Mouse (Mus musculus): ENCODE measurements around the gene Ube2l3. TPM values are rescaled to one million over a fixed set of nuclear protein-coding genes. Genes with fewer than 3 reads are reported as not detected.
"Not testable (repeated sequence)": the region's sequence is repeated elsewhere in the genome, so short reads cannot be mapped to it uniquely, and the experiment has no call there.

Ube2l3 gene
- polyA plus RNA-seq, 1 experiment: 129 TPM

- no peak for TF ChIP-seq CTCF (IDR thresholded peaks at IDR 0.05; ENCODE audit: extremely low read depth, insufficient read depth, low read length)
- TF ChIP-seq POLR2A (IDR thresholded peaks at IDR 0.05; ENCODE audit: extremely low read depth, insufficient read depth, low read length): no peak
- peaks cover 4% of the 10 kb centered on the region; the same call in 1 of the 2 replicates for H3K4me1 ChIP-seq (ENCODE audit: control insufficient read depth, insufficient read depth, low read length)
- H3K4me3 ChIP-seq (ENCODE audit: insufficient read depth, low read length): peak overlapping the region; percentile 96
- H3K27ac ChIP-seq (ENCODE audit: insufficient read depth, low read length): peak overlapping the region; percentile 98
Observed at GRCm38 (mm10) chr16:17233702-17234498, 31.5 kb upstream of the Ube2l3 start.

- peaks cover 4% of the 10 kb centered on the region; the same call in 1 of the 2 replicates for H3K4me1 ChIP-seq (ENCODE audit: control insufficient read depth, insufficient read depth, low read length)
- peak within 1 kb of the TSS; percentile 96 for H3K4me3 ChIP-seq (ENCODE audit: insufficient read depth, low read length)
- peak within 1 kb of the TSS; percentile 98 for H3K27ac ChIP-seq (ENCODE audit: insufficient read depth, low read length)
- TF ChIP-seq CTCF (IDR thresholded peaks at IDR 0.05; ENCODE audit: extremely low read depth, insufficient read depth, low read length) (no peak), POLR2A (IDR thresholded peaks at IDR 0.05; ENCODE audit: extremely low read depth, insufficient read depth, low read length) (peak; percentile 61; the same call in 1 of the 2 replicates)
Observed at GRCm38 (mm10) chr16:17232794-17233701, 30.6 kb upstream of the Ube2l3 start, which contains the start of gene Hic2. Hic2 (plus strand) TSS chr16:17233572.

GRCm38 (mm10) chr16:17231523-17231922 lies 29.1 kb upstream of the Ube2l3 start:
- H3K4me1 ChIP-seq (ENCODE audit: control insufficient read depth, insufficient read depth, low read length); H3K4me3 ChIP-seq (ENCODE audit: insufficient read depth, low read length); H3K27ac ChIP-seq (ENCODE audit: insufficient read depth, low read length): not testable (repeated sequence)

GRCm38 (mm10) chr16:17226496-17226895 lies 24.0 kb upstream of the Ube2l3 start:
- H3K27ac ChIP-seq (ENCODE audit: insufficient read depth, low read length): no peak overlapping the region

GRCm38 (mm10) chr16:17225584-17225983 lies 23.1 kb upstream of the Ube2l3 start:
- H3K4me1 ChIP-seq (ENCODE audit: control insufficient read depth, insufficient read depth, low read length): no peaks in the 10 kb centered on the region
- no peak for TF ChIP-seq CTCF (IDR thresholded peaks at IDR 0.05; ENCODE audit: extremely low read depth, insufficient read depth, low read length)
- TF ChIP-seq POLR2A (IDR thresholded peaks at IDR 0.05; ENCODE audit: extremely low read depth, insufficient read depth, low read length): no peak
- H3K4me3 ChIP-seq (ENCODE audit: insufficient read depth, low read length): no peak overlapping the region
- H3K27ac ChIP-seq (ENCODE audit: insufficient read depth, low read length): no peak overlapping the region

More at GRCm38 (mm10) chr16:17226496-17226895, 24.0 kb upstream of the Ube2l3 start:
- TF ChIP-seq CTCF (IDR thresholded peaks at IDR 0.05; ENCODE audit: extremely low read depth, insufficient read depth, low read length) (no peak), POLR2A (IDR thresholded peaks at IDR 0.05; ENCODE audit: extremely low read depth, insufficient read depth, low read length) (no peak)
- Histone ChIP-seq H3K4me1 (ENCODE audit: control insufficient read depth, insufficient read depth, low read length) (no peaks in the 10 kb centered on the region), H3K4me3 (ENCODE audit: insufficient read depth, low read length) (no peak overlapping the region)

- Histone ChIP-seq H3K27ac (ENCODE audit: insufficient read depth, low read length) (no peak overlapping the region), H3K4me3 (ENCODE audit: insufficient read depth, low read length) (no peak overlapping the region), H3K4me1 (ENCODE audit: control insufficient read depth, insufficient read depth, low read length) (no peaks in the 10 kb centered on the region)
- TF ChIP-seq CTCF (IDR thresholded peaks at IDR 0.05; ENCODE audit: extremely low read depth, insufficient read depth, low read length) (no peak), POLR2A (IDR thresholded peaks at IDR 0.05; ENCODE audit: extremely low read depth, insufficient read depth, low read length) (no peak)
Observed at GRCm38 (mm10) chr16:17222197-17222596, 19.7 kb upstream of the Ube2l3 start.

GRCm38 (mm10) chr16:17220127-17220733 lies 17.8 kb upstream of the Ube2l3 start:
- no peaks in the 10 kb centered on the region for H3K4me1 ChIP-seq (ENCODE audit: control insufficient read depth, insufficient read depth, low read length)
- no peak overlapping the region for H3K4me3 ChIP-seq (ENCODE audit: insufficient read depth, low read length)
- H3K27ac ChIP-seq (ENCODE audit: insufficient read depth, low read length): no peak overlapping the region
- TF ChIP-seq CTCF (IDR thresholded peaks at IDR 0.05; ENCODE audit: extremely low read depth, insufficient read depth, low read length): no peak
- no peak for TF ChIP-seq POLR2A (IDR thresholded peaks at IDR 0.05; ENCODE audit: extremely low read depth, insufficient read depth, low read length)

- no peaks in the 10 kb centered on the region for H3K4me1 ChIP-seq (ENCODE audit: control insufficient read depth, insufficient read depth, low read length)
- no peak overlapping the region for H3K27ac ChIP-seq (ENCODE audit: insufficient read depth, low read length)
- H3K4me3 ChIP-seq (ENCODE audit: insufficient read depth, low read length): no peak overlapping the region
- TF ChIP-seq POLR2A (IDR thresholded peaks at IDR 0.05; ENCODE audit: extremely low read depth, insufficient read depth, low read length): no peak
- TF ChIP-seq CTCF (IDR thresholded peaks at IDR 0.05; ENCODE audit: extremely low read depth, insufficient read depth, low read length): no peak
Observed at GRCm38 (mm10) chr16:17216934-17217633, 14.6 kb upstream of the Ube2l3 start.

Measured in cortical plate, adult 2 months (tissue).